Mouse (Mus musculus) adrenal gland, postnatal 14 days (tissue): Measurements from ENCODE around the gene Dus4l. TPM values are rescaled to one million over a fixed set of nuclear protein-coding genes. Genes with fewer than 3 reads are reported as not detected.

Experiments used
- DNase-seq: peaks from one replicate; pipeline ENCODE4 v3.0.0; 2021; ENCODE audit warnings: mixed read lengths
- total RNA-seq: library from RNA; stranded (reverse); gene quantifications from 2 replicates; pipeline ENCODE4 v1.2.3, GENCODE M21; 2021

The Dus4l gene
- total RNA-seq, 1 experiment from 2014 or later: 5.5 TPM

DNA sequence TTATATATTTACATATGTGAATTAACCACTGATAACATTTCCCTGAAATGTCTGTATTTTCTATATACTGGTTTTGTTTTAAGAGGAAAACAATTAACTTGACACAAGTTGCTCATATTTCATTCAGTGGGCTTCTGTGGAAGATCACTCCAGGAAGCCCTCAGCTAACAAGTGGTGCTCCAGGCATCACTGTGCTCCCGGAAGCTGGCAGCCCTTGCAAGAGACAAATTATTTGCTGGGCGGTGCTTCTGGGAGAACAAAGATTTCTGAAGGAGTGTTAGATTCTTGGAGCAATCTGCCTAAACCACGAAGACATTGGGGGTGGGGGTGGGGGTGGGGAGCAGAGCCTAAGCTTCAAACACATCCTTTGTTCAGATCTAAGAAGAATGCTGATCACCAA is 62.6 kb downstream of the Dus4l start:
- no peak for DNase-seq

Other genes with a start within 250 kb of the Dus4l start
- 15.9 and 17.0 TPM in 2 replicates for gene Cbll1, start 155.2 kb downstream of the Dus4l start, total RNA-seq
- 4.0 and 4.6 TPM in 2 replicates for gene Slc26a4, start 94.9 kb downstream of the Dus4l start, total RNA-seq
- gene Bcap29, start 20.2 kb downstream of the Dus4l start, total RNA-seq: 20.0 and 23.2 TPM in 2 replicates
- gene Cog5, start within 50 bp of the Dus4l start, total RNA-seq: 35.3 and 35.8 TPM in 2 replicates
- 6.3 and 6.7 TPM in 2 replicates for gene Gpr22, start 59.1 kb upstream of the Dus4l start, total RNA-seq